Mouse (Mus musculus): Measurements from ENCODE around the gene Helb. TPM values are rescaled to one million over a fixed set of nuclear protein-coding genes. Genes with fewer than 3 reads are reported as not detected.
A peak's percentile ranks its signal among the peaks of the same experiment; 100 is the strongest.
"Not testable (repeated sequence)": the region's sequence is repeated elsewhere in the genome, so short reads cannot be mapped to it uniquely, and the experiment has no call there.

The Helb gene
- polyA plus RNA-seq, 1 experiment from 2014 or later = 5.0 TPM

DNA sequence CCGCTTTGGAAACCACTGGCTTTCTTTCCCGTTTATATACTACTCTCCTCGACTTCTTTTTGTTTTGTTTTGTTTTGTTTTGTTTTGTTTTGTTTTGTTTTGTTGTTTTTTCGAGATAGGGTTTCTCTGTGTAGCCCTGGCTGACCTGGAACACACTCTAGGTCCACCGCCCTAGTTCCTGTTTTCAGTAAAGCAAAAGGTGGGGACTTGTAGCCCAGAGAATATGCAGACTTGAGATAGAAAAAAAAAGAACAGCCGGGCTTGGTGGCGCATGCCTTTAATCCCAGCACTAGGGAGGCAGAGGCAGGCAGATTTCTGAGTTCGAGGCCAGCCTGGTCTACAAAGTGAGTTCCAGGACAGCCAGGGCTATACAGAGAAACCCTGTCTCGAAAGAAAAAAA lies 695 bp upstream of the Helb start:
- peak overlapping the region; percentile 64 for H3K4me2 ChIP-seq (replicated peaks; ENCODE audit: low read depth, low read length)
- H3K9me3 ChIP-seq (ENCODE audit: control insufficient read depth, low read depth, low read length); H3K36me3 ChIP-seq (ENCODE audit: control insufficient read depth, insufficient read depth, low read length); H3K27ac ChIP-seq (ENCODE audit: low read length); H3K4me1 ChIP-seq (ENCODE audit: control insufficient read depth, insufficient read depth, low read length); H3K27me3 ChIP-seq (ENCODE audit: control insufficient read depth, insufficient read depth, low read length); H3K9ac ChIP-seq (replicated peaks; ENCODE audit: low read depth, low read length); ATAC-seq (ENCODE audit: insufficient number of reproducible peaks, insufficient read depth, low FRiP score, low read depth): not testable (repeated sequence)
- 67% methylated on average over 9 of the region's 9 CpGs for WGBS
- H3K4me3 ChIP-seq (ENCODE audit: low read depth, low read length) = peak overlapping the region; percentile 62

DNA sequence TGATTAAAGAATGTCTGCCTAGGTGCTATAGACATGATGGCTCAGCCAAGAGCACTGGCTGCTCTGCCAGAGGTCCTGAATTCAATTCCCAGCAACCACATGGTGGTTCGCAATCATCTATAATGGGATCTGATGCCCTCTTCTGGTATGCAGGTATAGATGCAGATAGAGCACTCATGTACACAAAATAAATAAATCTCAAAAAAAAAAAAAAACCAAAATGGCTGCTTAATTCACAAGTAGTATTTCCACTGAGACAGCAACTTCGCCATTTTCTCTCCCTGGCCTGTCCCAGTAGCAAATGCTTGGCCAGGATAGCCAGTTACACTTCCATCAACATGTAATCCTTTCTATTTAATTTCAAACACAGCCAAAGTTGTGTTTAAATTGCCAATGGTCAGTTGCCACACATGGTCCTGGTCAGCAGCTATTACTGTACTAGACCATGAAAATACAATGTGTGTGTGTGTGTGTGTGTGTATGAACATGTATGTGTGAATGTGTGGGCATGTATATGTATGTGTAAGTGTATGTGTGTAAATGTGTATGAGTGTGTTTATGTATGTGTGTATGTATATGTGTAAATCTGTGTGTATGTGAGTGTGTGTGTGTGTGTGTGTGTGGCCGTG lies 982 bp downstream of the Helb start:
- Histone ChIP-seq H3K9ac (replicated peaks; ENCODE audit: low read depth, low read length) (no peak overlapping the region), H3K4me2 (replicated peaks; ENCODE audit: low read depth, low read length) (peak overlapping the region; percentile 64), H3K4me1 (ENCODE audit: control insufficient read depth, insufficient read depth, low read length) (no peaks in the 10 kb centered on the region), H3K9me3 (ENCODE audit: control insufficient read depth, low read depth, low read length) (no peaks in the 10 kb centered on the region), H3K36me3 (ENCODE audit: control insufficient read depth, insufficient read depth, low read length) (no peaks in the 10 kb centered on the region), H3K4me3 (ENCODE audit: low read depth, low read length) (peak overlapping the region; percentile 62; the same call in 1 of the 2 replicates), H3K27ac (ENCODE audit: low read length) (no peak overlapping the region), H3K27me3 (ENCODE audit: control insufficient read depth, insufficient read depth, low read length) (no peaks in the 10 kb centered on the region)
- ATAC-seq (ENCODE audit: insufficient number of reproducible peaks, insufficient read depth, low FRiP score, low read depth) = no peak
- WGBS = 79% methylated on average over 3 of the region's 3 CpGs

DNA sequence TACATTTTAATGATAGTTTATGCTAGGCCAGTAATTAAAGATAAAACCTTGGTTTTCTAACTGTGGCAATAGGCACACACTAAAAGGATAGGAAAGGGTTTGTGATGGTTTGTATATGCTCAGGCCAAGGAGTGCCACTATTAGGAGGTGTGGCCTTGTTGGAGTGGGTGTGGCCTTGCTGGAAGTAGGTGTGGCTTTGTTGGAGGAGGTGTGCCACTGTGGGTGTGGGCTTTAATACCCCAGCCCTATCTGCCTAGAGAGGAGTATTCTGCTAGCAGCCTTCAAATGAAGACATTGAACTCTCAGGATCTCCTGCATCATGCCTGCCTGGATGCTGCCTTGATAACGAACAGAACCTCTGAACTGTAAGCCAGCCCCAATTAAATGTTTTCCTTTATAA lies 12.0 kb downstream of the Helb start:
- no peak overlapping the region for H3K27ac ChIP-seq (ENCODE audit: low read length)
- H3K4me3 ChIP-seq (ENCODE audit: low read depth, low read length) = no peak overlapping the region
- H3K9me3 ChIP-seq (ENCODE audit: control insufficient read depth, low read depth, low read length) = no peaks in the 10 kb centered on the region
- 92% methylated on average over 1 of the region's 1 CpGs for WGBS
- 0 out of 2 replicates have a peak, but pooled peaks cover 2% of the 10 kb centered on the region for H3K36me3 ChIP-seq (ENCODE audit: control insufficient read depth, insufficient read depth, low read length)
- no peak for ATAC-seq (ENCODE audit: insufficient number of reproducible peaks, insufficient read depth, low FRiP score, low read depth)
- no peaks in the 10 kb centered on the region for H3K27me3 ChIP-seq (ENCODE audit: control insufficient read depth, insufficient read depth, low read length)
- no peak overlapping the region for H3K9ac ChIP-seq (replicated peaks; ENCODE audit: low read depth, low read length)
- no peak overlapping the region for H3K4me2 ChIP-seq (replicated peaks; ENCODE audit: low read depth, low read length)
- H3K4me1 ChIP-seq (ENCODE audit: control insufficient read depth, insufficient read depth, low read length) = no peaks in the 10 kb centered on the region

DNA sequence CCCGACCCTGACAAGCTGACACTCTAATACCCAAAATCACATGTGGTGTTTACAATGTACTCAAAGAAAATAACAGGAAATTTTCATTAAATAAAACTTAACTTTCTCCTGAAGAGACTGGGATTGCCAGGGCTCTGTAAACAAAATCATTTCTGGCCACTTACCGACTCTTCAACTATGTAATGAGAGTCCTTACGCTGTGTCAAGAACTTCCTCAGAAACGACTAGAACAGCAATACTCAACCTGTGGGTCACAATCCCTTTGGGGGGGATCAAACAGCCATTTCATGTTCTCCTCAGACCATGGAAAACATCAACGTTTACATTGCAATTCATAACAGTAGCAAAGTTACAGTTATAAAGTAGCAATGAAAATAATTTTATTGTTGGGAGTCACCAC lies 15.2 kb downstream of the Helb start:
- Histone ChIP-seq H3K4me3 (ENCODE audit: low read depth, low read length) (no peak overlapping the region), H3K4me1 (ENCODE audit: control insufficient read depth, insufficient read depth, low read length) (no peaks in the 10 kb centered on the region), H3K9me3 (ENCODE audit: control insufficient read depth, low read depth, low read length) (no peaks in the 10 kb centered on the region), H3K27ac (ENCODE audit: low read length) (no peak overlapping the region), H3K36me3 (ENCODE audit: control insufficient read depth, insufficient read depth, low read length) (peaks cover 4% of the 10 kb centered on the region; the same call in 1 of the 2 replicates), H3K4me2 (replicated peaks; ENCODE audit: low read depth, low read length) (no peak overlapping the region), H3K27me3 (ENCODE audit: control insufficient read depth, insufficient read depth, low read length) (no peaks in the 10 kb centered on the region), H3K9ac (replicated peaks; ENCODE audit: low read depth, low read length) (no peak overlapping the region)
- ATAC-seq (ENCODE audit: insufficient number of reproducible peaks, insufficient read depth, low FRiP score, low read depth) = no peak
- WGBS = 84% methylated on average over 5 of the region's 5 CpGs

DNA sequence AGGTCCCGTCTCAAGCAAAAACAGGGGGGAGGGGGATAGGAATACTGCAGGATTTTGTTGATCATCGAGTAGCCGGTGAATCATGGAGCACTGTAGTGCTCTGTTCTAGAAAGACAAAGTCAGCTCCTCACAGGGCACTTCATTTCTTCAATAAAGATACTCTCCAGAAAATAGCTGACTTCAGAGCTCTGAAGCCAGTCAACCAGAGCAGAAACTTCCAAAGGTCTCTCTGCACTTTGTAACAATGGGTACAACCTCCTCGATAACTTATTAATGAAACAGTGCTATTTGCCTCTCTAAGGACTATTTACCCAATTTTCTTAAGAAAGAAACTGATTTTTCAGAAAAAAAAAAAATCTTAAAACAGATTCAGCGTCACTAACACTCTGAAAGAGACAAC lies 17.1 kb downstream of the Helb start:
- peaks cover 4% of the 10 kb centered on the region; the same call in 1 of the 2 replicates for H3K36me3 ChIP-seq (ENCODE audit: control insufficient read depth, insufficient read depth, low read length)

DNA sequence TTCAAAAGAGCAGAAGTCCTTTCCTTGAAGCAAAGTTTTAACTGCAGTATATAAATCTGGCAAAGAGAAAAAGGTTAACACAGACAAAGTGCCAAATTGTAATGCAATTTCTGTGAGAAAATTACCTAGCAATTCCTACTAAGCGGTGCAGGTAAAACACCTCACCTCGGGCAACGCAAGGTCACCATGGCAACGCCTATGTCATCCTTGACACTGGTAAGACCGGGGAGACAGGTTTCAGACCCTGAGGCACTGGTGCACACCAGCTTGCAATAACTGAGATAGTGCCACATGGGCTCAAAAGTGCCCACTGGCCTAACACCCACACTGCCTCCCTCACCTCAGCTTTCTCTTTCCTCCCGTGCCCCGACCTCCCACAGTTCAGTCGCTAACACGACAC lies 17.7 kb downstream of the Helb start:
- Histone ChIP-seq H3K9ac (replicated peaks; ENCODE audit: low read depth, low read length) (no peak overlapping the region), H3K36me3 (ENCODE audit: control insufficient read depth, insufficient read depth, low read length) (peaks cover 4% of the 10 kb centered on the region; the same call in 1 of the 2 replicates)

More for the DNA sequence above, 17.1 kb downstream of the Helb start:
- WGBS = 95% methylated on average over 5 of the region's 5 CpGs
- Histone ChIP-seq H3K9me3 (ENCODE audit: control insufficient read depth, low read depth, low read length) (no peaks in the 10 kb centered on the region), H3K4me3 (ENCODE audit: low read depth, low read length) (no peak overlapping the region), H3K27me3 (ENCODE audit: control insufficient read depth, insufficient read depth, low read length) (no peaks in the 10 kb centered on the region), H3K9ac (replicated peaks; ENCODE audit: low read depth, low read length) (no peak overlapping the region), H3K4me2 (replicated peaks; ENCODE audit: low read depth, low read length) (no peak overlapping the region), H3K4me1 (ENCODE audit: control insufficient read depth, insufficient read depth, low read length) (no peaks in the 10 kb centered on the region), H3K27ac (ENCODE audit: low read length) (no peak overlapping the region)
- no peak for ATAC-seq (ENCODE audit: insufficient number of reproducible peaks, insufficient read depth, low FRiP score, low read depth)

DNA sequence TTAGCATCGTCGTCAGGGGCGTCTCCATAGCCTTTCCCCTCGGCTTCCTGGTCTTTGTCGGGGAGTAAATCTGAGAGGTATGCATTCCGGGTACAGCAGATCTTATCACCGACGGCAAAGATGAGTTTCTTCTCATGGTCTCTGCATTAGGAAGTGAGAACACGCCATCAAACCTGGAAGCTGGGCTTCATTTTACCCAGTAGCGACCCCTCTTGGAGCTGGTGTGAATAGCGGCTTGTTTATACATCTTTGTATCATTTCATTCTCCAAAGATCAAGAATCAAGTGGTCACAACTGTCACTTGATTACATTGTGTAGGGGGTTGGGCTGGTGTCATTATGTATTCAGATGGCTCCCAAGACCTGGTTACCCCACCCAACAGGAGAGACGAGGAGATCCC lies 20.2 kb downstream of the Helb start:
- H3K36me3 ChIP-seq (ENCODE audit: control insufficient read depth, insufficient read depth, low read length) = peaks cover 4% of the 10 kb centered on the region; the same call in 1 of the 2 replicates
- H3K4me2 ChIP-seq (replicated peaks; ENCODE audit: low read depth, low read length) = no peak overlapping the region
- WGBS = 88% methylated on average over 12 of the region's 12 CpGs
- H3K4me3 ChIP-seq (ENCODE audit: low read depth, low read length) = no peak overlapping the region
- H3K9me3 ChIP-seq (ENCODE audit: control insufficient read depth, low read depth, low read length) = no peaks in the 10 kb centered on the region
- no peak for ATAC-seq (ENCODE audit: insufficient number of reproducible peaks, insufficient read depth, low FRiP score, low read depth)
- H3K9ac ChIP-seq (replicated peaks; ENCODE audit: low read depth, low read length) = no peak overlapping the region
- no peak overlapping the region for H3K27ac ChIP-seq (ENCODE audit: low read length)
- no peaks in the 10 kb centered on the region for H3K27me3 ChIP-seq (ENCODE audit: control insufficient read depth, insufficient read depth, low read length)
- H3K4me1 ChIP-seq (ENCODE audit: control insufficient read depth, insufficient read depth, low read length) = no peaks in the 10 kb centered on the region

More for the DNA sequence above, 17.7 kb downstream of the Helb start:
- H3K4me2 ChIP-seq (replicated peaks; ENCODE audit: low read depth, low read length) = no peak overlapping the region
- H3K9me3 ChIP-seq (ENCODE audit: control insufficient read depth, low read depth, low read length) = no peaks in the 10 kb centered on the region
- H3K27ac ChIP-seq (ENCODE audit: low read length) = no peak overlapping the region
- 89% methylated on average over 9 of the region's 9 CpGs for WGBS
- no peaks in the 10 kb centered on the region for H3K4me1 ChIP-seq (ENCODE audit: control insufficient read depth, insufficient read depth, low read length)
- no peak overlapping the region for H3K4me3 ChIP-seq (ENCODE audit: low read depth, low read length)
- ATAC-seq (ENCODE audit: insufficient number of reproducible peaks, insufficient read depth, low FRiP score, low read depth) = no peak
- no peaks in the 10 kb centered on the region for H3K27me3 ChIP-seq (ENCODE audit: control insufficient read depth, insufficient read depth, low read length)

DNA sequence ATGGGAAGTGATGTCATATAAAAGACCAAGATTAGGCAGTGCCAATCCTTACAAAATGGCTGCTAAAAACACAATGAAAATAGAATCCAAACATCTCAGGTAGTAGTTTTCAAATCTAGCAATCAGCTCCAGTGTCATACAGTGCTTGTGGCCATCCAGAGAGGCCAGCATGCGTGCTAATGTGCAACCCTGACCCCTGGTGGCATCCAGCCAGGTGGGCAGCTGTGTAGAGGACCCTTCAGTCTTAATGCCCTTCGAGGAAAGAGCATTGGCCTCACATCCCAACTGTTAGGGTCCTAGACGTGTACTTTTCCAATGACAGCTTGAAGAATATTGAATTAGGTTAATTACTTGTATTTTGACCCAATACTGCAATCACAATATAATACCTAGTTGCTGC lies 34.9 kb downstream of the Helb start:
- H3K9me3 ChIP-seq (ENCODE audit: control insufficient read depth, low read depth, low read length) = no peaks in the 10 kb centered on the region
- H3K4me3 ChIP-seq (ENCODE audit: low read depth, low read length) = no peak overlapping the region
- H3K4me1 ChIP-seq (ENCODE audit: control insufficient read depth, insufficient read depth, low read length) = no peaks in the 10 kb centered on the region
- H3K36me3 ChIP-seq (ENCODE audit: control insufficient read depth, insufficient read depth, low read length) = no peaks in the 10 kb centered on the region
- 79% methylated on average over 3 of the region's 3 CpGs for WGBS
- ATAC-seq (ENCODE audit: insufficient number of reproducible peaks, insufficient read depth, low FRiP score, low read depth) = no peak
- H3K9ac ChIP-seq (replicated peaks; ENCODE audit: low read depth, low read length) = no peak overlapping the region
- H3K27ac ChIP-seq (ENCODE audit: low read length) = no peak overlapping the region
- no peaks in the 10 kb centered on the region for H3K27me3 ChIP-seq (ENCODE audit: control insufficient read depth, insufficient read depth, low read length)
- no peak overlapping the region for H3K4me2 ChIP-seq (replicated peaks; ENCODE audit: low read depth, low read length)

DNA sequence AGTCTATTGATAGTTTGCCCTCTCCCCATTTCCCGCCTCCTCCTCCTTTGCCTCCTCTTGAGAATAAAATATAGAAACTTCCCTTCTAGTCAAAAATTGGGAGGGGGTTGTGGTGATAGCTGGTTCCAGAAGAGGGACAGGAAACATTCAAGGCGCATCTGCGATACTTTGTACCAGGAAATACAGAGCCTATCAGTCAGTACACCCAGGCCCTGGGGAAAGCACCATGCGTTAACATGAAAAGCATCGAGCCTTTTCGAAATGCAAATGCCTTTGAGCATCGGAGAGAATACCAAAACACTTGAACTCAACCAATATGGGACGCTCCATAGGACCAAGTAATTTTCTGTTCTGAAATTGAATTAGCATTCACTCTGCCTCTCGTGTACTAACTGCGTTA lies 46.5 kb downstream of the Helb start:
- no peak overlapping the region for H3K9ac ChIP-seq (replicated peaks; ENCODE audit: low read depth, low read length)
- no peak for ATAC-seq (ENCODE audit: insufficient number of reproducible peaks, insufficient read depth, low FRiP score, low read depth)
- no peak overlapping the region for H3K4me3 ChIP-seq (ENCODE audit: low read depth, low read length)
- no peak overlapping the region for H3K4me2 ChIP-seq (replicated peaks; ENCODE audit: low read depth, low read length)
- H3K36me3 ChIP-seq (ENCODE audit: control insufficient read depth, insufficient read depth, low read length) = no peaks in the 10 kb centered on the region
- H3K9me3 ChIP-seq (ENCODE audit: control insufficient read depth, low read depth, low read length) = 0 out of 2 replicates have a peak, but pooled peaks cover 3% of the 10 kb centered on the region
- H3K27me3 ChIP-seq (ENCODE audit: control insufficient read depth, insufficient read depth, low read length) = no peaks in the 10 kb centered on the region
- H3K4me1 ChIP-seq (ENCODE audit: control insufficient read depth, insufficient read depth, low read length) = no peaks in the 10 kb centered on the region
- WGBS = 94% methylated on average over 10 of the region's 10 CpGs
- no peak overlapping the region for H3K27ac ChIP-seq (ENCODE audit: low read length)

Data from stomach, embryonic 14.5 days (tissue).